Mouse (Mus musculus): ENCODE measurements around the gene Fadd. TPM values are rescaled to one million over a fixed set of nuclear protein-coding genes. Genes with fewer than 3 reads are reported as not detected.

Gene Fadd
- polyA plus RNA-seq, 1 experiment from 2014 or later: 10.1 TPM

- H3K27ac ChIP-seq: no peak overlapping the region
- H3K9me3 ChIP-seq: no peaks in the 10 kb centered on the region
- no peak overlapping the region for H3K4me3 ChIP-seq
- H3K4me1 ChIP-seq (replicated peaks): peaks cover 5% of the 10 kb centered on the region
- H3K27me3 ChIP-seq (ENCODE audit: insufficient read depth, poor library complexity, severe bottlenecking): peaks cover 39% of the 10 kb centered on the region
- WGBS: 85% methylated on average over 7 of the region's 7 CpGs
- no peak for DNase-seq (ENCODE audit: low spot score)
- no peaks in the 10 kb centered on the region for H3K36me3 ChIP-seq
Measured at GRCm38 (mm10) chr7:144569428-144569827, 12.8 kb downstream of the Fadd start.

GRCm38 (mm10) chr7:144568091-144568490 is 14.2 kb downstream of the Fadd start:
- H3K27me3 ChIP-seq (ENCODE audit: insufficient read depth, poor library complexity, severe bottlenecking): peaks cover 52% of the 10 kb centered on the region
- DNase-seq (ENCODE audit: low spot score): no peak
- H3K27ac ChIP-seq: no peak overlapping the region

GRCm38 (mm10) chr7:144566921-144567682 is 15.2 kb downstream of the Fadd start:
- no peaks in the 10 kb centered on the region for H3K9me3 ChIP-seq
- 74% methylated on average over 3 of the region's 3 CpGs for WGBS
- DNase-seq (ENCODE audit: low spot score): no peak
- H3K27ac ChIP-seq: no peak overlapping the region
- no peak overlapping the region for H3K4me3 ChIP-seq
- H3K27me3 ChIP-seq (ENCODE audit: insufficient read depth, poor library complexity, severe bottlenecking): peaks cover 58% of the 10 kb centered on the region
- H3K4me1 ChIP-seq (replicated peaks): peaks cover 24% of the 10 kb centered on the region
- no peaks in the 10 kb centered on the region for H3K36me3 ChIP-seq

More at GRCm38 (mm10) chr7:144568091-144568490, 14.2 kb downstream of the Fadd start:
- no peaks in the 10 kb centered on the region for H3K9me3 ChIP-seq
- no peaks in the 10 kb centered on the region for H3K36me3 ChIP-seq
- no peak overlapping the region for H3K4me3 ChIP-seq
- H3K4me1 ChIP-seq (replicated peaks): peaks cover 16% of the 10 kb centered on the region

- Histone ChIP-seq H3K4me3 (no peak overlapping the region), H3K27ac (no peak overlapping the region), H3K36me3 (no peaks in the 10 kb centered on the region), H3K27me3 (ENCODE audit: insufficient read depth, poor library complexity, severe bottlenecking) (peaks cover 69% of the 10 kb centered on the region), H3K4me1 (replicated peaks) (peaks cover 31% of the 10 kb centered on the region), H3K9me3 (no peaks in the 10 kb centered on the region)
- DNase-seq (ENCODE audit: low spot score): no peak
- 65% methylated on average over 9 of the region's 9 CpGs for WGBS
Measured at GRCm38 (mm10) chr7:144563456-144564155, 18.7 kb downstream of the Fadd start.

- peak; percentile 76 for DNase-seq (ENCODE audit: low spot score)
- Histone ChIP-seq H3K36me3 (no peaks in the 10 kb centered on the region), H3K9me3 (no peaks in the 10 kb centered on the region), H3K4me1 (replicated peaks) (peaks cover 31% of the 10 kb centered on the region), H3K27ac (no peak overlapping the region), H3K27me3 (ENCODE audit: insufficient read depth, poor library complexity, severe bottlenecking) (peaks cover 71% of the 10 kb centered on the region), H3K4me3 (no peak overlapping the region)
- 0% methylated on average over 3 of the region's 3 CpGs for WGBS
Measured at GRCm38 (mm10) chr7:144562016-144562415, 20.2 kb downstream of the Fadd start.

GRCm38 (mm10) chr7:144560594-144560993 is 21.7 kb downstream of the Fadd start:
- Histone ChIP-seq H3K4me3 (no peak overlapping the region), H3K4me1 (replicated peaks) (peaks cover 31% of the 10 kb centered on the region), H3K27me3 (ENCODE audit: insufficient read depth, poor library complexity, severe bottlenecking) (peaks cover 66% of the 10 kb centered on the region), H3K9me3 (no peaks in the 10 kb centered on the region), H3K36me3 (no peaks in the 10 kb centered on the region), H3K27ac (no peak overlapping the region)
- 90% methylated on average over 4 of the region's 4 CpGs for WGBS
- no peak for DNase-seq (ENCODE audit: low spot score)

GRCm38 (mm10) chr7:144558552-144558951 is 23.7 kb downstream of the Fadd start:
- no peak overlapping the region for H3K4me3 ChIP-seq
- H3K36me3 ChIP-seq: no peaks in the 10 kb centered on the region
- WGBS: 55% methylated on average over 6 of the region's 6 CpGs
- no peak overlapping the region for H3K27ac ChIP-seq
- no peak for DNase-seq (ENCODE audit: low spot score)
- peaks cover 56% of the 10 kb centered on the region for H3K27me3 ChIP-seq (ENCODE audit: insufficient read depth, poor library complexity, severe bottlenecking)
- peaks cover 24% of the 10 kb centered on the region for H3K4me1 ChIP-seq (replicated peaks)
- H3K9me3 ChIP-seq: no peaks in the 10 kb centered on the region

- no peaks in the 10 kb centered on the region for H3K9me3 ChIP-seq
- H3K4me3 ChIP-seq: peak overlapping the region; percentile 98
- peaks cover 35% of the 10 kb centered on the region for H3K36me3 ChIP-seq
- H3K27ac ChIP-seq: peak overlapping the region; percentile 94
- WGBS: 31% methylated on average over 8 of the region's 8 CpGs
- no peak for DNase-seq (ENCODE audit: low spot score)
- peaks cover 37% of the 10 kb centered on the region for H3K4me1 ChIP-seq (replicated peaks)
- peaks cover 31% of the 10 kb centered on the region; the same call in 1 of the 2 replicates for H3K27me3 ChIP-seq (ENCODE audit: insufficient read depth, poor library complexity, severe bottlenecking)
Measured at GRCm38 (mm10) chr7:144554123-144554472, 28.2 kb downstream of the Fadd start.

GRCm38 (mm10) chr7:144553237-144554122 is 28.8 kb downstream of the Fadd start, which contains the start of gene Ppfia1:
Ppfia1 (minus strand) TSS chr7:144553729.
- Histone ChIP-seq H3K4me3 (peak within 1 kb of the TSS; percentile 98), H3K27ac (peak within 1 kb of the TSS; percentile 94)
- WGBS: under 1% methylated on average over 97 of the region's 97 CpGs

GRCm38 (mm10) chr7:144552274-144552673 is 30.0 kb downstream of the Fadd start:
- H3K27me3 ChIP-seq (ENCODE audit: insufficient read depth, poor library complexity, severe bottlenecking): peaks cover 22% of the 10 kb centered on the region; the same call in 1 of the 2 replicates
- peak overlapping the region; percentile 98 for H3K4me3 ChIP-seq
- H3K4me1 ChIP-seq (replicated peaks): peaks cover 37% of the 10 kb centered on the region
- peaks cover 49% of the 10 kb centered on the region for H3K36me3 ChIP-seq
- no peak for DNase-seq (ENCODE audit: low spot score)
- no peak overlapping the region for H3K27ac ChIP-seq
- WGBS: 90% methylated on average over 8 of the region's 8 CpGs
- H3K9me3 ChIP-seq: no peaks in the 10 kb centered on the region

More at GRCm38 (mm10) chr7:144553237-144554122, 28.8 kb downstream of the Fadd start, which contains the start of gene Ppfia1:
- peaks cover 41% of the 10 kb centered on the region for H3K36me3 ChIP-seq
- peak; percentile 96 for DNase-seq (ENCODE audit: low spot score)
- no peaks in the 10 kb centered on the region for H3K9me3 ChIP-seq
- H3K4me1 ChIP-seq (replicated peaks): peaks cover 37% of the 10 kb centered on the region
- peaks cover 28% of the 10 kb centered on the region; the same call in 1 of the 2 replicates for H3K27me3 ChIP-seq (ENCODE audit: insufficient read depth, poor library complexity, severe bottlenecking)

GRCm38 (mm10) chr7:144550811-144551210 is 31.5 kb downstream of the Fadd start:
- H3K9me3 ChIP-seq: no peaks in the 10 kb centered on the region
- peaks cover 11% of the 10 kb centered on the region; the same call in 1 of the 2 replicates for H3K27me3 ChIP-seq (ENCODE audit: insufficient read depth, poor library complexity, severe bottlenecking)
- no peak for DNase-seq (ENCODE audit: low spot score)
- H3K27ac ChIP-seq: no peak overlapping the region
- H3K4me3 ChIP-seq: no peak overlapping the region
- H3K4me1 ChIP-seq (replicated peaks): peaks cover 37% of the 10 kb centered on the region
- WGBS: 91% methylated on average over 1 of the region's 1 CpGs
- peaks cover 63% of the 10 kb centered on the region for H3K36me3 ChIP-seq

- H3K36me3 ChIP-seq: peaks cover 70% of the 10 kb centered on the region
- WGBS: 96% methylated on average over 2 of the region's 2 CpGs
Measured at GRCm38 (mm10) chr7:144549904-144550566, 32.2 kb downstream of the Fadd start.

More at GRCm38 (mm10) chr7:144549904-144550566, 32.2 kb downstream of the Fadd start:
- Histone ChIP-seq H3K4me3 (no peak overlapping the region), H3K4me1 (replicated peaks) (peaks cover 37% of the 10 kb centered on the region), H3K9me3 (no peaks in the 10 kb centered on the region), H3K27ac (no peak overlapping the region), H3K27me3 (ENCODE audit: insufficient read depth, poor library complexity, severe bottlenecking) (peaks cover 5% of the 10 kb centered on the region; the same call in 1 of the 2 replicates)
- DNase-seq (ENCODE audit: low spot score): no peak
